Mouse (Mus musculus) heart, adult 9 months (tissue): Measurements from ENCODE around the gene Vmn2r55.
"Not testable (repeated sequence)": the region's sequence is repeated elsewhere in the genome, so short reads cannot be mapped to it uniquely, and the experiment has no call there.

ENCODE experiments used
- DNase-seq, 2 experiments: peaks; one replicate each; pipeline ENCODE4 v3.0.0; 2022; ENCODE audit warnings: low spot score in 2 of 2

Vmn2r55 gene

GRCm38 (mm10) chr7:12684903-12685302 lies at the start of gene Vmn2r55:
Vmn2r55 (minus strand) TSS chr7:12685003.
- DNase-seq: not testable (repeated sequence)

DNA sequence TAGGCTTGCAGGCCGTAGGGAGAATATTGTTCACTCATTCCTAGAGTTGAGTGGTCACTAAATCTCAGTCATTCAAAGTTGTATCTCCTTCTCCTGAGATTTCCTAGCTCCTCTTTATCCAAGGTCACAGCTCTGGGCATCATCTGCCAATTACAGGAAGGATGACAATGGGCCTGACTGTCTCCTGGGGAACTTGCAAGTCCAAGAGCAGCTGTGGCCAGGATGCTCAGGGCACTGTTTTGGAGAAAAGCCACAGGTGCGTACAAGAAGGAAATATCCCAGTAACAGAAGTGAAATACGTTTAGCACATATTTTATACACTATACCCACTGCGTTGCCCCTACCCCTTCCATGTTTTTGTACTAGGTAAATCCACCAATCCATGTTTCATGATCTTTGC lies 44.6 kb downstream of the Vmn2r55 start, which contains the start of gene Vmn2r54:
Gene Vmn2r54, minus strand, starts transcription at position 101 of the 400 bp plus-strand sequence.
- DNase-seq: not testable (repeated sequence)

- DNase-seq: no peak
These were observed 76.1 kb downstream of the Vmn2r55 start, which contains the start of gene Vmn2r53 for GRCm38 (mm10) chr7:12608688-12609087. Vmn2r53 (minus strand) TSS chr7:12608788.
